Mouse (Mus musculus) heart, embryonic 15.5 days (tissue): ENCODE measurements around the gene Nectin4. TPM values are rescaled to one million over a fixed set of nuclear protein-coding genes. Genes with fewer than 3 reads are reported as not detected.
"Not testable (repeated sequence)": the region's sequence is repeated elsewhere in the genome, so short reads cannot be mapped to it uniquely, and the experiment has no call there.

ENCODE experiments used
- ATAC-seq: fragments of 200-750 bp; cut with Nextera tagmentation; replicated peaks from 2 replicates; pipeline ENCODE4 v1.8.0; 2017; ENCODE audit warnings: low read depth, moderate TSS enrichment; ENCODE audit not compliant: insufficient number of reproducible peaks, insufficient read depth, low FRiP score
- H3K27ac ChIP-seq: fragments of 300-500 bp; sonication (generic); 2 replicates; pipeline ENCODE4 v1.5.1; 2015; ENCODE audit warnings: mild to moderate bottlenecking, inconsistent platforms
- H3K27me3 ChIP-seq: fragments of 300-500 bp; sonication (generic); 2 replicates; pipeline ENCODE4 v1.6.1; 2015; ENCODE audit warnings: inconsistent platforms
- H3K36me3 ChIP-seq: fragments of 300-500 bp; sonication (generic); 2 replicates; pipeline ENCODE4 v1.6.1; 2015; ENCODE audit warnings: mild to moderate bottlenecking, inconsistent platforms
- H3K4me1 ChIP-seq: fragments of 300-500 bp; sonication (generic); replicated peaks from 2 replicates; pipeline ENCODE4 v1.6.1; 2015; ENCODE audit warnings: inconsistent platforms
- H3K4me2 ChIP-seq: fragments of 300-500 bp; sonication (generic); 2 replicates; pipeline ENCODE4 v1.6.1; 2015; ENCODE audit warnings: inconsistent platforms, mild to moderate bottlenecking, moderate library complexity
- H3K4me3 ChIP-seq: fragments of 300-500 bp; sonication (generic); 2 replicates; pipeline ENCODE4 v1.5.1; 2015; ENCODE audit warnings: mild to moderate bottlenecking, inconsistent platforms
- H3K9ac ChIP-seq: fragments of 300-500 bp; sonication (generic); 2 replicates; pipeline ENCODE4 v1.6.1; 2015; ENCODE audit warnings: mild to moderate bottlenecking, inconsistent platforms
- H3K9me3 ChIP-seq: fragments of 300-500 bp; sonication (generic); replicated peaks from 2 replicates; pipeline ENCODE4 v1.6.1; 2016; ENCODE audit warnings: inconsistent platforms
- WGBS: fragments of 180-500 bp; shearing (Covaris S2); methylation state at CpG from one replicate; pipeline ENCODE4 v1.1.7; 2015; ENCODE audit warnings: mixed read lengths; 5-methylcytosine and 5-hydroxymethylcytosine counted together
- polyA plus RNA-seq: library from polyadenylated mRNA; unstranded; fragments of >200 nt; fragmentation: Nextera tagmentation; extraction: Ambion mirVana; gene quantifications from 2 replicates; pipeline ENCODE4 v1.2.1, GENCODE M21; 2015

Gene Nectin4
- polyA plus RNA-seq: 0.26 and 1.2 TPM in 2 replicates

DNA sequence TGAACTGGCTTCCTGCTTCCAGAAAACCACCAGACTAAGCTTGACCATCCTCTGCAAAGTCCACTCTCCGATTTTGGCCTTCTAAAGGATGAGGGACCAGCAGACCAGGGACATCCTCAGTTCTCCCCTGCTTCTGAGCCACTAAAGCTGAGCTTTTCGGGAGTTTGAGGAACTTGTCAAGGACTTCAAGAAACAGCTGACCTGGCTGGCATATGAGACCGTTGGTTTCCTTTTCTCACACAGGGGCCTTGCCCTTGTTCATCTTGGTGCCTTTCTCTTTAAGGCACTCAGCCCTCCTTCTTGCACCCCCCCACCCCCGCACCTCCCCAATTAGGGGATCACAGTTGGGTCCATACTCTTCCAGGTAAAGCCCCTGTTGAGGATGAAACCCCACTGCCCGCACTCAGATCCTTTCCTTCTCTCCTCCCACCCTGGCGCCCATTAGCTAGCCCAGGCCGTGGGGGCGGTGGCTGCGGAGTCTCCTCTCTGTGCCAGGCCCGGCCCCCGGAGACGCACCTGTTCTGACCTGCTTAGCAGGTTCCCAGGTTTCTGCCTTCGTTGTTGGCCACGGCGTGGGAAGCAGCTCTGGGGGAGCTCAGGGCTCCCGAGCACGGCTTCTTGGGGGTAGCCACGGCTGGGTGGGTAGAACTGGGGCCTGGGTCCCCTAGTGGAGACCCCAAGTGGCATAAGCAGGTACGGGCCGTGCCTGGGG lies at the start of gene Nectin4:
Gene Nectin4 (plus strand): TSS at position 255 of the 712 bp plus-strand sequence.
- Histone ChIP-seq H3K4me1 (no peaks in the 10 kb centered on the region), H3K4me3 (no peak within 1 kb of the TSS), H3K27ac (no peak within 1 kb of the TSS), H3K9me3 (no peaks in the 10 kb centered on the region), H3K36me3 (no peaks in the 10 kb centered on the region), H3K4me2 (peak within 1 kb of the TSS; percentile 0; the same call in 1 of the 2 replicates), H3K9ac (peak within 1 kb of the TSS; percentile 0; the same call in 1 of the 2 replicates), H3K27me3 (peaks cover 12% of the 10 kb centered on the region)
- WGBS: 39% methylated on average over 20 of the region's 20 CpGs
- no peak; the same call in 1 of the 2 replicates for ATAC-seq

DNA sequence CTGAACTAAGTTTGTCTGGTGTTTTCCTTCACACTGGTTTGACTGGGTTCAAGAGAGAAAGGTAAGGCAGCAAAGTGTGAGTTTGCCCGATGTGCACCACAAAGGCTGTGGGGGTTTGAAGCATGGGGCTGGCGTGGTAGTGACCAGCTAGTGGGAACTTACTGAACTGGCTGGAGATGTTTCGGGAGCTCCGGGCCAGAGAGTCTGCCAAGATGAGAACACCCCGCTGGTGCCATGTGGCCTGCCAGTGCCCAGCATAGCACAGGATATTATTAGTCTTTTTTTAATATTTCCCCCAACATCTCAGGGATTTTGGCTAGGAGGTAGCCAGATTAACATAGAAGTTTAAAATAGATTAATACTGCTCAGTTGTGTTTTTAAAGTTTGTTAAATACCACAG lies 49.7 kb upstream of the Nectin4 start:
- Histone ChIP-seq H3K27ac (no peak overlapping the region), H3K4me3 (peak overlapping the region; percentile 33), H3K9me3 (no peaks in the 10 kb centered on the region), H3K4me2 (peak overlapping the region; percentile 42), H3K36me3 (no peaks in the 10 kb centered on the region), H3K27me3 (no peaks in the 10 kb centered on the region), H3K4me1 (0 out of 2 replicates have a peak, but pooled peaks cover 3% of the 10 kb centered on the region), H3K9ac (0 out of 2 replicates have a peak overlapping the region, but pooled peaks have one; percentile 34)
- 22% methylated on average over 5 of the region's 5 CpGs for WGBS
- ATAC-seq: no peak

DNA sequence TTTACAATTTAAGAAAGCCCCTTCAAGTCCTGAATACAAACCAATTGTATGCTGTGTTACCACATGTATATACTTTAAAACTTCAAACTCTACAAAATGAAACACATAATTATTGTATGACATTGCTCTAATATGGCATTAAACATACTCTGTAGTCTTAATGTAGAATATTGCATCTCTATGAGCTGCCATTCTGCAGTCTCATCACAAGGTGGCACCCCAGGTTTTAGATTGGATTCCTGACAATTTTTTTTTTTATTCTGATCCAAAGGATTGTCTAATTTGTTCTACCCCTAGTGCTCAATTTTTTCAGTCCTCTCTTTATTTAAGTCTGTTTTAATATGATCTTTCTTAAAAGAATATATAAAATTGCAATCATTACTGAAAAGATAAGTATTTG lies 48.5 kb upstream of the Nectin4 start:
- Histone ChIP-seq H3K9me3 (no peaks in the 10 kb centered on the region), H3K4me2 (no peak overlapping the region), H3K27me3 (no peaks in the 10 kb centered on the region), H3K4me3 (no peak overlapping the region), H3K9ac (no peak overlapping the region), H3K36me3 (no peaks in the 10 kb centered on the region), H3K4me1 (0 out of 2 replicates have a peak, but pooled peaks cover 3% of the 10 kb centered on the region), H3K27ac (no peak overlapping the region)
- no peak for ATAC-seq

DNA sequence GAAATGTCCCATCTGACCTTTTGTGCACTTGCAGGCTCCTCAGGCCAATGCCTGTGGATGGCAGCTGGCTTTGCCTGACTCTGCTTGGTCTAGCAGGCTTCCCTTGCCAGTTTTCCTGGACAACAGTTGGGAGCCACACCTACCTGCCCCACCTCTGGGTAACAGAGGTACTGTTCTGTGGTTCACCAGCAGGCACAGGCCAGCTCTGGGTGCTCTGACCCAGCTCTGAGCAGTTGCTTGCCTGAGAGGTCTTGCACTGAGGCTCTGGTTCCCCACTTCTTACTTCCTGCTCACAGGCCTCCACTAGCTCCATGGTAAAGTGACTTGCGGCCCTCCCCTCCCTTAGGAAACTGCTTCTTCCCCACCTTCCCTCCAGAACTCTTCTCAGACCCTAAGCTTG lies 47.9 kb upstream of the Nectin4 start:
- Histone ChIP-seq H3K27ac (no peak overlapping the region), H3K4me3 (no peak overlapping the region), H3K4me1 (0 out of 2 replicates have a peak, but pooled peaks cover 3% of the 10 kb centered on the region), H3K27me3 (no peaks in the 10 kb centered on the region), H3K9me3 (no peaks in the 10 kb centered on the region), H3K4me2 (no peak overlapping the region), H3K36me3 (no peaks in the 10 kb centered on the region), H3K9ac (no peak overlapping the region)
- no peak; the same call in 1 of the 2 replicates for ATAC-seq
- 81% methylated on average over 1 of the region's 1 CpGs for WGBS

DNA sequence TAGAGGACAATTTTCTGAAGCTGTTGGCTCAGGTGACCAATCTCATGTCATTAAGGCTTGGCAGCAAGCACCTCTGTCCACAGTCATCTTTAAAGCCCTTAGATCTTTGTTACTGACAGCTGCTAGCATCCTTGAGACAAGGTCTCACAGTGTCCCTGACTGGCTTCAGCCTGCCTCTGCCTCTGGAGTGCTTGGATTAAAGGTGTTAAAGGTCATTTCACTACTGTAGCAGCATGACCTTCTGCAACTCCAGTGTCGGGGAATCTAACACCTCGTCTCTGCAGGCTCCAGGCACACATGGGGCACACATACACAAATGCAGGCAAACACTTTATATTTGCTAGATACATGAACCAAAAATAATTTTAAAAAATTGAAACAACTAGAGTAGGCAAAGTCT lies 44.3 kb upstream of the Nectin4 start:
- WGBS: 66% methylated on average over 2 of the region's 2 CpGs

DNA sequence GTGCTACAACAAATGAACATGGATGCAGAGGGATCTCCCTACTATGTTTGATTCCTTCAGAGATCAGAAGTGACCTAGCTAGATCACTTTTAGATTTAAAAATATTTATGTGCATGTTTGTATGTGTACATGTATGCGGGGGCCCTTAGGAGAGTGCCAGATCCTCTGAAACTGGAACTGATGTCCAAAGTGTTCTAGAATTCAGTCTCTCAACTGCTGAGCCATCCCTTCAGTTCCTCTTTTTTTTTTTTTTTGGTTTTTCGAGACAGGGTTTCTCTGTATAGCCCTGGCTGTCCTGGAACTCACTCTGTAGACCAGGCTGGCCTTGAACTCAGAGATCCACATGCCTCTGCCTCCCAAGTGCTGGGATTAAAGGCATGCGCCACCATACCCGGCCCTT lies 43.3 kb upstream of the Nectin4 start:
- H3K9ac ChIP-seq, H3K27ac ChIP-seq, H3K27me3 ChIP-seq, H3K4me3 ChIP-seq, ATAC-seq, H3K4me2 ChIP-seq, H3K9me3 ChIP-seq, H3K36me3 ChIP-seq: not testable (repeated sequence)
- H3K4me1 ChIP-seq: peaks cover 24% of the 10 kb centered on the region
- 77% methylated on average over 4 of the region's 4 CpGs for WGBS

More for the DNA sequence above, 44.3 kb upstream of the Nectin4 start:
- Histone ChIP-seq H3K9ac (no peak overlapping the region), H3K36me3 (no peaks in the 10 kb centered on the region), H3K27ac (no peak overlapping the region), H3K9me3 (no peaks in the 10 kb centered on the region), H3K4me3 (no peak overlapping the region), H3K4me1 (peaks cover 15% of the 10 kb centered on the region), H3K4me2 (no peak overlapping the region), H3K27me3 (no peaks in the 10 kb centered on the region)
- ATAC-seq: no peak

DNA sequence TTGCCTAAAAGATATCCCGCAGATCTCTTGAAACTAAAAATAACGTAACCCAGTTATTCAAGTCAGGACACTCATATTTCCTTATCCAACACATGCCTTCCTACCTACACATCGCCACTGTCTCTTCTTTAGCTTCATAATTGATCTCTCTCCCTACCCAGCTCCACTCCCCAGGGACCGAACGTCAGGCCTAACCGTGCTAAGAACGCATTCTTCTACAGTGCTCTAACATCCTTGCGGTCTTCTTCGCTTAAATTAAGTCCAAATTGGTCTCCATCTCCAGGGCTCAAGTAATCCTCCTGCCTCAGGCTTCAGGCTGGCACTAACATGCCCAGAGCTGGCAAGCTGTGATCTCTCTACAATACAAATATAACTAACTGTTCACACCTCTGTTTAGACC lies 41.7 kb upstream of the Nectin4 start:
- Histone ChIP-seq H3K9ac (peak overlapping the region; percentile 97), H3K9me3 (no peaks in the 10 kb centered on the region), H3K36me3 (0 out of 2 replicates have a peak, but pooled peaks cover under 1% of the 10 kb centered on the region), H3K27me3 (no peaks in the 10 kb centered on the region), H3K4me2 (peak overlapping the region; percentile 70), H3K4me1 (peaks cover 36% of the 10 kb centered on the region), H3K4me3 (peak overlapping the region; percentile 92), H3K27ac (peak overlapping the region; percentile 100)
- no peak for ATAC-seq
- WGBS: 20% methylated on average over 9 of the region's 9 CpGs

DNA sequence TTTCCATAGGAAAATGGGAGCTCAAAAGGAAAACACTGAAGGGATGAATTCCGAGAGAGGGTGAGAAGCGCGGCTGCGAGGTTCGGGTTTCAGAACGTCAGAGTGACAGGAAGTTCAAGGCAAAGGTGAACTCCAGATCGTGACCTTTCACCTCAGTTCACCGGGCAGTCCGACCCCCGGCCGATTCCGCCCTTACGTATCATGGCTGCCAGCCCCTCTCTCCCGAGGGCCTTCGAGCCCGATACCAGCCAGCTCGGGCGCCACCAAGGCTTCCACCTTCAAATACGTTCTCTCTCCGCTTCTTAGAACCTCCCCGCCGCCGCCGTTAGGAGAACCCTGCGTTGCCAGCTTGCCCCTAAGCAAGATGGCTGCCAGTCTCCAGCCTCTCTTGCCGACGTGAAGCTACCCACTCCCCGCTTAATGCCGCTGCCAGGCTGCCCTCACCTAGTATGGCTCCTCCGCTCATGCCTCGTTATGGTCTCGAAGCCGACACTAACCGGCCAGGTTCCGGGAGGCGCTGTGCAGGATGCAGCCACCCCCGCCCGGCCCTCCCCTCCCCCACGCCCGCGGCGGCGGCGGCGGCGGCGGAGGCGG lies 41.0 kb upstream of the Nectin4 start, which contains the start of gene Dedd:
Gene Dedd (plus strand): TSS at position 307 of the 594 bp plus-strand sequence.
- Histone ChIP-seq H3K9ac (peak within 1 kb of the TSS; percentile 97), H3K27me3 (no peaks in the 10 kb centered on the region), H3K9me3 (no peaks in the 10 kb centered on the region), H3K4me3 (peak within 1 kb of the TSS; percentile 92), H3K4me1 (peaks cover 41% of the 10 kb centered on the region), H3K27ac (peak within 1 kb of the TSS; percentile 100), H3K4me2 (peak within 1 kb of the TSS; percentile 70), H3K36me3 (0 out of 2 replicates have a peak, but pooled peaks cover 3% of the 10 kb centered on the region)
- under 1% methylated on average over 48 of the region's 48 CpGs for WGBS
- peak; percentile 92 for ATAC-seq

DNA sequence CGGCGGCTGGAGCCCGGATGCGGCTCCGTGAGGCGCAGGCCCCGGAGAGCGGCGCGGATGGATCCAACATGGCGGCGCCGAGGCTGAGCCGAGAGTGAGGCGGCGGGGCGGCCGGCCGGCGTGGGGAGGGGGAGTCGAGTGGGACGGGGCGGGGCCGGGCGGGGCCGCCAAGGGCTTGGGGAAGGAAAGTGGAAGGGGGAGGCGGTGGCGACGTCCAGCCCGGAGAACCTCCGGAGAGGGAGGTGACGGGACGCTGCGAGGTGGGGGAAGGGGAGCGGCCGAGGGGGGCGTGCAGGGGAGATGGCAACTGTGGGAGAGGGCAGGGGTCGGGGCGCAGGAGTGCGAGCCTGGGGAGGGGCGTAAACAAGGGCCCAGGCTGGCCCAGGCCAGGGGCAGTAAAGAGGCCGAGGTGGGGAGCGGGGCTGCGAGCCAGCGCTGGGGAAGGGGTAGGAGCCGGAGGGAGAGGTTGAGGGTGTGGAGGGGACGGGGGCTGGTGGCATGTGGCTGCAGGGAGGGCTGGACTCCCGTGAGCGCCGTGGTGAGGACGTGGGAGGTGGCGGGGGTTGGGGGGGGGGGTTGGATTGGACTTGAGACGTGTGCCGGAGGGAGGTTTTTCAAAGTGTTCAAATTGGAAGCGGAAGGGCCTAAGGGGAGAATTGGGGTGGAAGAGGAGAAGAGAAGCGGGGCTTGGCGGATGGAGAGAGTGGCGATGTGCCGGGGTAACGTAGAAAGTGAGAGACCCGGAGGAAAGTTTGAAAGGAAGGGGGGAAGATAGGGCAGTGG lies 40.3 kb upstream of the Nectin4 start:
- Histone ChIP-seq H3K9ac (peak overlapping the region; percentile 97), H3K27me3 (no peaks in the 10 kb centered on the region), H3K36me3 (0 out of 2 replicates have a peak, but pooled peaks cover 3% of the 10 kb centered on the region), H3K9me3 (no peaks in the 10 kb centered on the region), H3K4me1 (peaks cover 41% of the 10 kb centered on the region), H3K4me2 (peak overlapping the region; percentile 70), H3K27ac (peak overlapping the region; percentile 100), H3K4me3 (peak overlapping the region; percentile 92)
- 1% methylated on average over 60 of the region's 61 CpGs for WGBS
- peak; percentile 89 for ATAC-seq

DNA sequence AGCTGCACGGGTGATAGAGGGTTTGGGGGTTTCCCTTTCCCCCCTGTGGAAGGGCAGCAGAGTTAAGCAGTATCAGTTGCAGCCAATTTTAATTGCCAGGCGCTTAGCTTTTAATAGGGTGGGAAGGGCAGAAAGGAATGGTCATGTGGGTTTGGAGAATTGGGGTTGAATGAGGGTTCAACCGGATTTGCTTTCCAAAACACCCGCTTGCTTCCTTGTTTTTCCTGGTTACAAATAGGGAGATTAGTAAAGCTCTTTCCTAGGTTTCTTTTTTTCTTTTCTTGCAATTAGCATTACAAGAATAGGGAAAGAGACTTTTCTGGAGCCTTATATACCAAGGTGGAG lies 39.7 kb upstream of the Nectin4 start:
- Histone ChIP-seq H3K36me3 (0 out of 2 replicates have a peak, but pooled peaks cover 3% of the 10 kb centered on the region), H3K9ac (peak overlapping the region; percentile 97), H3K27ac (peak overlapping the region; percentile 100), H3K27me3 (no peaks in the 10 kb centered on the region), H3K9me3 (no peaks in the 10 kb centered on the region), H3K4me2 (peak overlapping the region; percentile 70), H3K4me3 (peak overlapping the region; percentile 92), H3K4me1 (peaks cover 41% of the 10 kb centered on the region)
- ATAC-seq: no peak
- WGBS: 1% methylated on average over 4 of the region's 4 CpGs
